Mouse (Mus musculus) lung, embryonic 14.5 days (tissue): Measurements from ENCODE around the gene Cgnl1. TPM values are rescaled to one million over a fixed set of nuclear protein-coding genes. Genes with fewer than 3 reads are reported as not detected.
A peak's percentile ranks its signal among the peaks of the same experiment; 100 is the strongest.

Source experiments
- ATAC-seq: fragments of 200-750 bp; cut with Nextera tagmentation; 2 replicates; pipeline ENCODE4 v1.8.0; 2017; ENCODE audit warnings: mild to moderate bottlenecking, moderate TSS enrichment, moderate library complexity; ENCODE audit not compliant: insufficient read depth
- DNase-seq: peaks from one replicate; pipeline ENCODE4 v3.0.0-alpha.2; 2015
- H3K27ac ChIP-seq: fragments of 300-500 bp; sonication (generic); 2 replicates; pipeline ENCODE4 v1.5.1; 2014; ENCODE audit warnings: low read depth, mild to moderate bottlenecking, moderate library complexity
- H3K27me3 ChIP-seq: fragments of 300-500 bp; sonication (generic); 2 replicates; pipeline ENCODE4 v1.6.1; 2014; ENCODE audit warnings: low read length, control low read depth; ENCODE audit not compliant: insufficient read depth
- H3K36me3 ChIP-seq: fragments of 300-500 bp; sonication (generic); 2 replicates; pipeline ENCODE4 v1.6.1; 2014; ENCODE audit warnings: control low read depth; ENCODE audit not compliant: insufficient read depth
- H3K4me1 ChIP-seq: fragments of 300-500 bp; sonication (generic); 2 replicates; pipeline ENCODE4 v1.6.1; 2014; ENCODE audit warnings: antibody characterized with exemption, control low read depth; ENCODE audit not compliant: insufficient read depth
- H3K4me2 ChIP-seq: fragments of 300-500 bp; sonication (generic); 2 replicates; pipeline ENCODE4 v1.6.1; 2014; ENCODE audit warnings: mild to moderate bottlenecking
- H3K4me3 ChIP-seq: fragments of 300-500 bp; sonication (generic); 2 replicates; pipeline ENCODE4 v1.5.1; 2014; ENCODE audit warnings: low read depth, low read length
- H3K9ac ChIP-seq: fragments of 300-500 bp; sonication (generic); 2 replicates; pipeline ENCODE4 v1.6.1; 2014
- H3K9me3 ChIP-seq: fragments of 300-500 bp; sonication (generic); 2 replicates; pipeline ENCODE4 v1.6.1; 2016; ENCODE audit warnings: low read depth, low read length, control low read depth
- CTCF ChIP-seq: IDR thresholded peaks from 2 replicates; pipeline ENCODE4 v1.5.1; 2016; ENCODE audit warnings: antibody characterized with exemption, low read depth
- WGBS: fragments of 180-500 bp; shearing (Covaris S2); extraction: QIAGEN DNeasy Blood & Tissue Kit; methylation state at CpG from one replicate; pipeline ENCODE4 v1.1.7; 2014; 5-methylcytosine and 5-hydroxymethylcytosine counted together
- polyA plus RNA-seq: library from polyadenylated mRNA; unstranded; fragments of >200 nt; fragmentation: Nextera tagmentation; extraction: Ambion mirVana; gene quantifications from 2 replicates; pipeline ENCODE4 v1.2.1, GENCODE M21; 2014

Gene Cgnl1
- polyA plus RNA-seq, 1 experiment from 2014 or later: 19.3 TPM

DNA sequence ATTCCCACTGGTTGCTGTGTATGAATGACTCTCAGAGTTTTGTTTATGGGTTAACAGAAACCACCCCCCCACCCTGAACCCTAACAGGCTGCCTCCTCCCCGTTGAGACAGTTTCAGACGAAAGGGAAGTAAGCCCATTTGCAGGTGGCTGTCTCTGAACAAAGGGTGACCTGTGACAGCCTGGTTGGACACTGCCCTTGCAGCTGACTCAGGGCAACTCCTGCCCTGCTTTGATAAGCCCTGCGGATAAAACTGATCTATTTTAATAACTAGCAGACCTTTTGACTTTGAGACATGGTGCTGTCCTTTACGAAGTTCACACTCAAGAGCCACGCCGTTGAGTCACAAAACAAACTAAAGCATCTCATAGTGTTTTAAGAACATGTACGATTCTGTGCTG, 181.6 kb downstream of the Cgnl1 start:
- no peak for ATAC-seq
- peak overlapping the region; percentile 92 for H3K4me2 ChIP-seq
- no peak overlapping the region; the same call in 1 of the 2 replicates for H3K27ac ChIP-seq
- peaks cover 12% of the 10 kb centered on the region for H3K4me1 ChIP-seq
- TF ChIP-seq CTCF: no peak
- no peak overlapping the region for H3K9ac ChIP-seq
- H3K9me3 ChIP-seq: no peaks in the 10 kb centered on the region; the same call in 1 of the 2 replicates
- WGBS: 48% methylated on average over 7 of the region's 7 CpGs
- H3K4me3 ChIP-seq: no peak overlapping the region
- H3K36me3 ChIP-seq: no peaks in the 10 kb centered on the region
- H3K27me3 ChIP-seq: no peaks in the 10 kb centered on the region
- no peak for DNase-seq

DNA sequence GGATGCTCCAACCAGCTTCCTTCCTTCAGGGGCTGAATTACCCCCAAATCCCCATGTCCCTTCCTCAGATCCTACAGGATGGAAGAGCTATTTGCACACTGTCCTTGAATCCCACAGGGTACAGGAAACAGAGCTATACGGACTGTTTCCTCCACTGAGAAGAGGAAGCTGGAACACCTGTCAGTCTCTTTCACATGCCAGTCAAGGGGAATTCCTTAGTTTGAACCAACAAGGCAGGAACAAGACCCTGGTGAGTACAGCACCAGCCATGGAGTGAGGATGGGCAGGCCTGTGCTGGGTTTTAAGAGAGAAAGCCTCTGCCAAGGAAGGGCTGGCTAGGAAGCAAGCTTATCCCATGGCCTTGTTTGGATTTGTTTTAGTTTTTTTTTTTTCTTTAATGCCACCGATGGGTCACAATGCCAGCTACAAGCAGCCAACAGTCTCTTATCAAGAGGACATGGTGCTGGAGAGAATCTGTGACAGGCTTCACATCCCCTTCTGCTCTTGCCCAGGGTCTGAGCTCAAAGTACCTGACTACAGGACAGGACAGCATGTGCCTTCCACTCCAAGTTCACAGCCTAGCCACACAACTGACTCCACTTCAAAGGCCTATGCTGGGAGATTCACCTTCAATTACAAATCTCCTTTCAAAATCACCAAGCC, 182.3 kb downstream of the Cgnl1 start:
- TF ChIP-seq CTCF: no peak
- peak overlapping the region; percentile 92 for H3K4me2 ChIP-seq
- H3K9ac ChIP-seq: no peak overlapping the region
- H3K27ac ChIP-seq: no peak overlapping the region; the same call in 1 of the 2 replicates
- no peaks in the 10 kb centered on the region for H3K27me3 ChIP-seq
- DNase-seq (peak; percentile 30), ATAC-seq (no peak)
- peaks cover 12% of the 10 kb centered on the region for H3K4me1 ChIP-seq
- 50% methylated on average over 2 of the region's 2 CpGs for WGBS
- no peak overlapping the region for H3K4me3 ChIP-seq
- H3K9me3 ChIP-seq: no peaks in the 10 kb centered on the region; the same call in 1 of the 2 replicates
- no peaks in the 10 kb centered on the region for H3K36me3 ChIP-seq

- ATAC-seq (no peak), DNase-seq (peak; percentile 21)
- Histone ChIP-seq H3K4me2 (no peak overlapping the region), H3K4me1 (peaks cover 3% of the 10 kb centered on the region), H3K36me3 (no peaks in the 10 kb centered on the region), H3K27ac (no peak overlapping the region), H3K4me3 (no peak overlapping the region), H3K9ac (no peak overlapping the region), H3K9me3 (no peaks in the 10 kb centered on the region; the same call in 1 of the 2 replicates), H3K27me3 (no peaks in the 10 kb centered on the region)
- WGBS: 34% methylated on average over 3 of the region's 3 CpGs
- TF ChIP-seq CTCF: no peak
These were observed 185.0 kb downstream of the Cgnl1 start for GRCm38 (mm10) chr9:71586408-71586807.

GRCm38 (mm10) chr9:71582771-71583170, 188.6 kb downstream of the Cgnl1 start:
- H3K27ac ChIP-seq: no peak overlapping the region
- H3K4me1 ChIP-seq: no peaks in the 10 kb centered on the region
- 63% methylated on average over 1 of the region's 1 CpGs for WGBS
- TF ChIP-seq CTCF: no peak
- no peaks in the 10 kb centered on the region for H3K36me3 ChIP-seq
- no peak for ATAC-seq
- no peak overlapping the region for H3K4me2 ChIP-seq
- no peak for DNase-seq
- H3K9me3 ChIP-seq: no peaks in the 10 kb centered on the region; the same call in 1 of the 2 replicates
- H3K9ac ChIP-seq: no peak overlapping the region
- no peak overlapping the region for H3K4me3 ChIP-seq
- H3K27me3 ChIP-seq: no peaks in the 10 kb centered on the region

GRCm38 (mm10) chr9:71578896-71579564, 192.4 kb downstream of the Cgnl1 start:
- peak overlapping the region; percentile 48; the same call in 1 of the 2 replicates for H3K27ac ChIP-seq
- no peaks in the 10 kb centered on the region for H3K36me3 ChIP-seq
- no peaks in the 10 kb centered on the region for H3K27me3 ChIP-seq
- no peak overlapping the region for H3K9ac ChIP-seq
- DNase-seq: peak; percentile 58
- H3K4me1 ChIP-seq: no peaks in the 10 kb centered on the region
- no peak for ATAC-seq
- no peak overlapping the region for H3K4me2 ChIP-seq
- WGBS: 49% methylated on average over 7 of the region's 7 CpGs
- H3K9me3 ChIP-seq: no peaks in the 10 kb centered on the region
- H3K4me3 ChIP-seq: no peak overlapping the region
- TF ChIP-seq CTCF: no peak

Other genes starting within 250 kb of the Cgnl1 start
- 39.0 and 44.4 TPM in 2 replicates for gene Myzap, start 179.2 kb downstream of the Cgnl1 start, polyA plus RNA-seq